Mouse (Mus musculus) neural tube, embryonic 14.5 days (tissue): Measurements from ENCODE around the gene Olfr63. TPM values are rescaled to one million over a fixed set of nuclear protein-coding genes. Genes with fewer than 3 reads are reported as not detected.
"Not testable (repeated sequence)": the region's sequence is repeated elsewhere in the genome, so short reads cannot be mapped to it uniquely, and the experiment has no call there.

Experiments
- ATAC-seq: fragments of 200-750 bp; cut with Nextera tagmentation; 2 replicates; pipeline ENCODE4 v1.8.0; 2017; ENCODE audit warnings: low read depth, mild to moderate bottlenecking, moderate TSS enrichment, moderate library complexity
- H3K27ac ChIP-seq: fragments of 300-500 bp; sonication (generic); 2 replicates; pipeline ENCODE4 v1.5.1; 2014; ENCODE audit warnings: low read depth, mild to moderate bottlenecking, control low read depth, low read length, moderate library complexity, mixed read lengths
- H3K27me3 ChIP-seq: fragments of 300-500 bp; sonication (generic); 2 replicates; pipeline ENCODE4 v1.6.1; 2014; ENCODE audit warnings: low read length; ENCODE audit not compliant: control insufficient read depth, insufficient read depth
- H3K36me3 ChIP-seq: fragments of 300-500 bp; sonication (generic); 2 replicates; pipeline ENCODE4 v1.6.1; 2014; ENCODE audit warnings: low read length, mixed read lengths; ENCODE audit not compliant: control insufficient read depth, insufficient read depth
- H3K4me1 ChIP-seq: fragments of 300-500 bp; sonication (generic); 2 replicates; pipeline ENCODE4 v1.6.1; 2014; ENCODE audit warnings: low read length; ENCODE audit not compliant: control insufficient read depth, insufficient read depth
- H3K4me2 ChIP-seq: fragments of 300-500 bp; sonication (generic); 2 replicates; pipeline ENCODE4 v1.6.1; 2014; ENCODE audit warnings: mild to moderate bottlenecking, low read depth, low read length, control low read depth
- H3K4me3 ChIP-seq: fragments of 300-500 bp; sonication (generic); 2 replicates; pipeline ENCODE4 v1.5.1; 2014; ENCODE audit warnings: low read depth, low read length, control low read depth, mixed read lengths
- H3K9ac ChIP-seq: fragments of 300-500 bp; sonication (generic); replicated peaks from 2 replicates; pipeline ENCODE4 v1.6.1; 2014; ENCODE audit warnings: low read depth, mild to moderate bottlenecking, control low read depth, low read length, mixed read lengths
- H3K9me3 ChIP-seq: fragments of 300-500 bp; sonication (generic); 2 replicates; pipeline ENCODE4 v1.6.1; 2016; ENCODE audit warnings: low read length; ENCODE audit not compliant: control insufficient read depth
- WGBS: fragments of 180-500 bp; shearing (Covaris S2); extraction: QIAGEN DNeasy Blood & Tissue Kit; methylation state at CpG from one replicate; pipeline ENCODE4 v1.1.7; 2014; 5-methylcytosine and 5-hydroxymethylcytosine counted together
- polyA plus RNA-seq: library from polyadenylated mRNA; unstranded; fragments of >200 nt; fragmentation: Nextera tagmentation; extraction: Ambion mirVana; gene quantifications from 2 replicates; pipeline ENCODE4 v1.2.1, GENCODE M21; 2014

Gene Olfr63
- not detected in 2 replicates for polyA plus RNA-seq

DNA sequence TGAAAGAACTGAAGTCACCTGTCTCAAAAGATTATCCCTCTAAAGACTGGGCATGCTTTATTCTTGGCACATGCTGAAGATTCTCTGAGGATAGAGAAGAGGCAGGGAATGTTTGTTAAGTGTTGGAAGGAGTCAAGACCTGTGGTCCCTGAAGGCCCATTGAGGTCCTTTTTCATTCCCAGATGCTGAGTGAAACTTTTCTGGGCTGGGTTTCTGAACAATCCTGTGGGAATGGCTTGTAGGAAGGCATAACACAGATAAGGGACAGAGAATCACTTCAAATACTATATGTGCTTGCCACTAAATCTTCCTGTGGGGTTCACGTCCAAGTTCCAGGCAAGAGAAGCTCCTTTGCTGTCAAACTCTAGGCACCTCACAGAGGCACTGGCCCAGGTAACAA lies at the start of gene Olfr63:
TSS of gene Olfr63 (plus strand) at position 301 of the 400 bp plus-strand sequence.
- Histone ChIP-seq H3K27ac (no peak within 1 kb of the TSS), H3K9me3 (no peaks in the 10 kb centered on the region), H3K27me3 (no peaks in the 10 kb centered on the region), H3K9ac (no peak within 1 kb of the TSS), H3K4me1 (no peaks in the 10 kb centered on the region), H3K4me3 (no peak within 1 kb of the TSS), H3K4me2 (no peak within 1 kb of the TSS), H3K36me3 (no peaks in the 10 kb centered on the region)
- ATAC-seq: no peak
- WGBS: 91% methylated on average over 1 of the region's 1 CpGs

DNA sequence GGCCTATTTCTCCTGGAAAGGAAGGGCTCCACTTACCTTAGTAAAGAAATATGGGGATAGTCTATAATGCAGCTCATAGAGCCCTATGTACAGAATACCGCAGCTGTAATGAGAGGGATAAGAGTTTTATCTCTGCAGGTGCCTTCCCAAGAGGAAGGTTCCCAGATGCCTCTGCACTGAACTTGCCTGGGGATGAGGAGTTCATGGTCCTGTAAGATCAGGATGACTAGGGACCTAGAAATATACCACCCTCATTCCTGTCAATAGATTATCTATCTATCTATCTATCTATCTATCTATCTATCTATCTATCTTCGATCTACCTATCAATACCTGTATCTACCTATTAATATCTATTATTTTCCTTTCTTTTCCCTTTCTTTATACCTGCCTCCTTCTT lies 42.9 kb upstream of the Olfr63 start, which contains the start of gene Olfr1564:
TSS of gene Olfr1564 (minus strand) at position 101 of the 400 bp plus-strand sequence.
- Histone ChIP-seq H3K4me1 (no peaks in the 10 kb centered on the region), H3K27ac (no peak within 1 kb of the TSS), H3K27me3 (no peaks in the 10 kb centered on the region), H3K9me3 (no peaks in the 10 kb centered on the region), H3K4me3 (no peak within 1 kb of the TSS), H3K36me3 (no peaks in the 10 kb centered on the region), H3K4me2 (no peak within 1 kb of the TSS), H3K9ac (no peak within 1 kb of the TSS)
- 90% methylated on average over 2 of the region's 2 CpGs for WGBS
- no peak for ATAC-seq

DNA sequence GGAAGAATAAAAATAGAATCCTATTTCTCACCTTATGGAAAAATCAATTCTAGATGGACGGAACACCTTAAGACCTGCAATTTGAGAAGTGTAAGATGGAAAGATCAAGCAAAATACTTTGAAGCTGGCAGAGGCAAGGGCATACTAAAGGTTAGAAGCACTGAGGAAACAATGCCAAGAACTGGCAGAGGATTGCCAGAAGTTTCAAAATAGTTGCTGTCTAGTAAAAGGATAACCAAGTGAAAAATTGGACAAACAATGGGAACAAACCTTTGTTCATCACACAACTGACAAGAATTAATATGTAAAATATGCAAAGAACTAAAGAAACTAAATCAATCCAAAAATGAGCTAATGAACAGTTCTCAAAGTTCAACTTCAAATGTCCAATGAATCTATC lies 27.8 kb upstream of the Olfr63 start:
- H3K36me3 ChIP-seq, H3K9me3 ChIP-seq, H3K27me3 ChIP-seq, ATAC-seq, H3K4me1 ChIP-seq, H3K9ac ChIP-seq, H3K4me2 ChIP-seq, H3K27ac ChIP-seq, H3K4me3 ChIP-seq: not testable (repeated sequence)
- WGBS: 90% methylated on average over 1 of the region's 1 CpGs

DNA sequence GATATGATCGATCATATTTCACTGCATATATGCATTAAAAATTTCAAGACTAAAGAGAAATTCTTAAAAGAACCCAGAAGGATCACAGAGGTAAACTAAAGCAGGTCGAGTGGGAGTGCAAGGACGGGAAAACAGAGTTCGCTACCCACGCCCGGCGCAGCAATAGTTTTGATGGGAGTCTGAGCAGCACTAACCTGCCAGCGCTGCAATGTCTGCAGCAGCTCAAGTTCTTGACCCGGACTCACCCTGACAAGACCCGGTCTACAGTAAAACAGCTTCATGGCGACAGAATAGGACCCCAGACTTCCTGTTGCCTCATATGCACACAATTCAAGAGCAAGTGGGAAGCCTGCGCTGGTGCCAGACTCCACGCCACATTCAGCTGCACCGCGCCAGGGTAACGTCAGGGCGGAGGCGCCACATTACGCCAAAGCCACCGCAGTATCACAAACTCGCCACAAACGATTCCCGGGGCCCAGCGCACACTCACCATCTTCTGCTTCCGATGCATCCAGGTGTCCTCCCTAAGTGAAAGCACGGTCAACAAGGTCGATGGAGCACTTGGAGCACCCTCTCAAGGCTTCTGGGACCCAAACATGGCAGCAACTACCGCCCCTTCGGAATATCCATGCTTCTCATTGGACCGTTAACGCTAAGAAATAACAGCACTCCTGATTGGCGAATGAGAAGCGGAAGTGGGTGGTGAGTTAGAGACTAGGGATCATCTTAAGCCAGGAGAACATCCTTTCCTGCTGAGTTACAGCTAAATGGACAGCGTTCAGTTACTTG lies 9.8 kb upstream of the Olfr63 start, which contains the start of gene Zfp955a:
TSS of gene Zfp955a (minus strand) at position 616 of the 789 bp plus-strand sequence.
- not testable (repeated sequence) for H3K4me3 ChIP-seq
- 40% methylated on average over 1 of the region's 34 CpGs for WGBS
- ATAC-seq: peak; percentile 100

DNA sequence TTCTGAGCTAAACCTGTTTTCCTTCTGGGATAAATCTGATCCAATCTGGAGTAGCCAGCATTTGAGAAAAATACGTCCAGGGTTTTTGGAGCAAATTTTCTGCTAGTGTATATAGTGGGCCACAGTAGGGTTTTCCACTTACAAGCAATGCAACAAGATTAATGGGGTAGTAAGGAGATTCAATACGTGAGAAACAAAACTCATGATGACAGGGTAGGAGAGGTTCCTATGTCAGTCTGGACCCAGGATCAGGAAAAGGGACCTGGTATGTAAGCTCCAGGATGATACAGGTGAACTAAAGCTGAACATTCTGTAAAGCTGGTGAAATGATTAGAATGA lies 9.2 kb upstream of the Olfr63 start:
- H3K36me3 ChIP-seq, H3K27ac ChIP-seq, H3K4me2 ChIP-seq, H3K4me3 ChIP-seq, H3K9me3 ChIP-seq, H3K4me1 ChIP-seq, H3K9ac ChIP-seq, H3K27me3 ChIP-seq: not testable (repeated sequence)
- ATAC-seq: peak; percentile 53
- no CpG with 5 or more reads among the region's 2 CpGs for WGBS

More for the DNA sequence above, 9.8 kb upstream of the Olfr63 start, which contains the start of gene Zfp955a:
- not testable (repeated sequence) for H3K4me2 ChIP-seq, H3K9ac ChIP-seq, H3K27ac ChIP-seq, H3K27me3 ChIP-seq, H3K4me1 ChIP-seq, H3K9me3 ChIP-seq, H3K36me3 ChIP-seq

DNA sequence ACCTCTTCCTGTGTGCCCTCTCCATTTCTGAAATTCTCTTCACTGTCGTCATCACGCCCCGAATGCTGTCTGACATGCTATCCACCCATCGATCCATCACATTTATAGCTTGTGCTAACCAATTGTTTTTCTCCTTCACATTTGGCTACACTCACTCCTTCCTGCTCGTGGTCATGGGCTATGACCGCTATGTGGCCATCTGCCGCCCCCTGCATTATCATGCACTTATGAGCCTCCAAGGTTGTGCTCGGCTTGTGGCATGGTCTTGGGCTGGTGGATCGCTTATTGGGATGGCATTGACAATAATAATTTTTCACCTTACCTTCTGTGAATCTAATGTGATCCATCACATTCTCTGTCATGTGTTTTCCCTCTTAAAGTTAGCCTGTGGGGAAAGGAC lies 4.4 kb downstream of the Olfr63 start:
- Histone ChIP-seq H3K9me3 (no peaks in the 10 kb centered on the region), H3K4me2 (no peak overlapping the region), H3K4me1 (no peaks in the 10 kb centered on the region), H3K27me3 (no peaks in the 10 kb centered on the region), H3K27ac (no peak overlapping the region), H3K36me3 (no peaks in the 10 kb centered on the region), H3K9ac (no peak overlapping the region), H3K4me3 (no peak overlapping the region)
- ATAC-seq: no peak
- WGBS: 86% methylated on average over 9 of the region's 9 CpGs

DNA sequence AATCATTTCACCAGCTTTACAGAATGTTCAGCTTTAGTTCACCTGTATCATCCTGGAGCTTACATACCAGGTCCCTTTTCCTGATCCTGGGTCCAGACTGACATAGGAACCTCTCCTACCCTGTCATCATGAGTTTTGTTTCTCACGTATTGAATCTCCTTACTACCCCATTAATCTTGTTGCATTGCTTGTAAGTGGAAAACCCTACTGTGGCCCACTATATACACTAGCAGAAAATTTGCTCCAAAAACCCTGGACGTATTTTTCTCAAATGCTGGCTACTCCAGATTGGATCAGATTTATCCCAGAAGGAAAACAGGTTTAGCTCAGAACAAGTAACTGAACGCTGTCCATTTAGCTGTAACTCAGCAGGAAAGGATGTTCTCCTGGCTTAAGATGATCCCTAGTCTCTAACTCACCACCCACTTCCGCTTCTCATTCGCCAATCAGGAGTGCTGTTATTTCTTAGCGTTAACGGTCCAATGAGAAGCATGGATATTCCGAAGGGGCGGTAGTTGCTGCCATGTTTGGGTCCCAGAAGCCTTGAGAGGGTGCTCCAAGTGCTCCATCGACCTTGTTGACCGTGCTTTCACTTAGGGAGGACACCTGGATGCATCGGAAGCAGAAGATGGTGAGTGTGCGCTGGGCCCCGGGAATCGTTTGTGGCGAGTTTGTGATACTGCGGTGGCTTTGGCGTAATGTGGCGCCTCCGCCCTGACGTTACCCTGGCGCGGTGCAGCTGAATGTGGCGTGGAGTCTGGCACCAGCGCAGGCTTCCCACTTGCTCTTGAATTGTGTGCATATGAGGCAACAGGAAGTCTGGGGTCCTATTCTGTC lies 24.8 kb downstream of the Olfr63 start, which contains the start of gene Zfp955b:
TSS of gene Zfp955b (plus strand) at position 506 of the 837 bp plus-strand sequence.
- not testable (repeated sequence) for H3K27ac ChIP-seq, H3K4me2 ChIP-seq, H3K36me3 ChIP-seq, H3K27me3 ChIP-seq, H3K9me3 ChIP-seq, H3K4me1 ChIP-seq, H3K9ac ChIP-seq, H3K4me3 ChIP-seq
- ATAC-seq: peak; percentile 100
- WGBS: no CpG with 5 or more reads among the region's 25 CpGs

DNA sequence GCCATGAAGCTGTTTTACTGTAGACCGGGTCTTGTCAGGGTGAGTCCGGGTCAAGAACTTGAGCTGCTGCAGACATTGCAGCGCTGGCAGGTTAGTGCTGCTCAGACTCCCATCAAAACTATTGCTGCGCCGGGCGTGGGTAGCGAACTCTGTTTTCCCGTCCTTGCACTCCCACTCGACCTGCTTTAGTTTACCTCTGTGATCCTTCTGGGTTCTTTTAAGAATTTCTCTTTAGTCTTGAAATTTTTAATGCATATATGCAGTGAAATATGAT lies 25.3 kb downstream of the Olfr63 start:
- H3K27ac ChIP-seq, H3K9me3 ChIP-seq, H3K4me3 ChIP-seq, H3K36me3 ChIP-seq, H3K27me3 ChIP-seq, H3K4me1 ChIP-seq, H3K4me2 ChIP-seq, H3K9ac ChIP-seq: not testable (repeated sequence)
- ATAC-seq: peak; percentile 61
- no CpG with 5 or more reads among the region's 9 CpGs for WGBS
